Mouse (Mus musculus): ENCODE measurements around the gene Gm10775.

GRCm38 (mm10) chr13:65262086-65262485 is 2.7 kb downstream of the Gm10775 start:
- TF ChIP-seq CTCF (IDR thresholded peaks at IDR 0.05; ENCODE audit: low read depth) (no peak), EP300 (IDR thresholded peaks at IDR 0.05; ENCODE audit: low read depth) (no peak)

All from heart, postnatal 0 days (tissue).